Mouse (Mus musculus): Measurements from ENCODE around the gene Cntrob. TPM values are rescaled to one million over a fixed set of nuclear protein-coding genes. Genes with fewer than 3 reads are reported as not detected.
"Not testable (repeated sequence)": the region's sequence is repeated elsewhere in the genome, so short reads cannot be mapped to it uniquely, and the experiment has no call there.

The Cntrob gene
- total RNA-seq, 2 experiments from 2014 or later = 14.2 to 18.3 TPM

- DNase-seq (ENCODE audit: low spot score in 2 of 2); intact Hi-C loops (cut with DNase I): not testable (repeated sequence)
Observed at GRCm38 (mm10) chr11:69318000-69318399, 5.6 kb downstream of the Cntrob start.

- no peak for DNase-seq (ENCODE audit: low spot score in 2 of 2)
- intact Hi-C loops (cut with DNase I) = no loop called here
Observed at GRCm38 (mm10) chr11:69316361-69316760, 7.2 kb downstream of the Cntrob start.

GRCm38 (mm10) chr11:69311266-69311665 lies 12.3 kb downstream of the Cntrob start:
- no peak for DNase-seq (ENCODE audit: low spot score in 2 of 2)
- intact Hi-C loops (cut with DNase I) = no loop called here

- intact Hi-C loops (cut with DNase I) = no loop called here
- no peak for DNase-seq (ENCODE audit: low spot score in 2 of 2)
Observed at GRCm38 (mm10) chr11:69306039-69306438, 17.5 kb downstream of the Cntrob start.

GRCm38 (mm10) chr11:69305291-69305690 lies 18.3 kb downstream of the Cntrob start:
- DNase-seq (ENCODE audit: low spot score in 2 of 2) = no peak
- intact Hi-C loops (cut with DNase I) = no loop called here

- DNase-seq (ENCODE audit: low spot score in 2 of 2) = no peak
- intact Hi-C loops (cut with DNase I) = no loop called here
Observed at GRCm38 (mm10) chr11:69302817-69303216, 20.8 kb downstream of the Cntrob start.

GRCm38 (mm10) chr11:69298231-69298630 lies 25.3 kb downstream of the Cntrob start:
- intact Hi-C loops (cut with DNase I) = loop anchor here (2.0 kb wide), 1 partner anchor 25 kb away; the partner anchor contains the start of genes Cntrob and Trappc1
- DNase-seq (ENCODE audit: low spot score in 2 of 2) = no peak

GRCm38 (mm10) chr11:69297799-69298198 lies 25.8 kb downstream of the Cntrob start:
- intact Hi-C loops (cut with DNase I) = loop anchor here (2.0 kb wide), 1 partner anchor 25 kb away; the partner anchor contains the start of genes Cntrob and Trappc1
- peak in 1 of 2 experiments; percentile 66 for DNase-seq (ENCODE audit: low spot score in 2 of 2)

- DNase-seq (ENCODE audit: low spot score in 2 of 2) = peak in 1 of 2 experiments; percentile 74
Observed at GRCm38 (mm10) chr11:69295286-69295685, 28.3 kb downstream of the Cntrob start.

GRCm38 (mm10) chr11:69291111-69291510 lies 32.5 kb downstream of the Cntrob start:
- DNase-seq (ENCODE audit: low spot score in 2 of 2) = no peak
- intact Hi-C loops (cut with DNase I) = no loop called here

More at GRCm38 (mm10) chr11:69295286-69295685, 28.3 kb downstream of the Cntrob start:
- intact Hi-C loops (cut with DNase I) = no loop called here

- intact Hi-C loops (cut with DNase I) = no loop called here
- DNase-seq (ENCODE audit: low spot score in 2 of 2) = no peak
Observed at GRCm38 (mm10) chr11:69277267-69277666, 46.3 kb downstream of the Cntrob start.

- intact Hi-C loops (cut with DNase I) = no loop called here
- DNase-seq (ENCODE audit: low spot score in 2 of 2) = no peak
Observed at GRCm38 (mm10) chr11:69276081-69276480, 47.5 kb downstream of the Cntrob start.

GRCm38 (mm10) chr11:69275650-69276049 lies 47.9 kb downstream of the Cntrob start:
- intact Hi-C loops (cut with DNase I) = no loop called here
- no peak for DNase-seq (ENCODE audit: low spot score in 2 of 2)

GRCm38 (mm10) chr11:69272122-69272740 lies 51.3 kb downstream of the Cntrob start:
- intact Hi-C loops (cut with DNase I) = loop anchor here (1.0 to 5.0 kb wide), 2 partner anchors 118 to 240 kb away; no protein-coding TSS in a partner anchor
- peak; percentile 77 to 79 for DNase-seq (ENCODE audit: low spot score in 2 of 2)

- intact Hi-C loops (cut with DNase I) = loop anchor here (2.0 kb wide), 1 partner anchor 53 kb away; the partner anchor contains the start of genes Cntrob and Trappc1
- peak; percentile 70 to 84 for DNase-seq (ENCODE audit: low spot score in 2 of 2)
Observed at GRCm38 (mm10) chr11:69269575-69269974, 54.0 kb downstream of the Cntrob start.

- intact Hi-C loops (cut with DNase I) = loop anchor here (2.0 kb wide), 1 partner anchor 55 kb away; the partner anchor contains the start of genes Cntrob and Trappc1
- no peak for DNase-seq (ENCODE audit: low spot score in 2 of 2)
Observed at GRCm38 (mm10) chr11:69268100-69268499, 55.5 kb downstream of the Cntrob start.

- no peak for DNase-seq (ENCODE audit: low spot score in 2 of 2)
- intact Hi-C loops (cut with DNase I) = loop anchor here (1.0 to 2.0 kb wide), 2 partner anchors 99 to 123 kb away; no protein-coding TSS in a partner anchor
Observed at GRCm38 (mm10) chr11:69267341-69267740, 56.2 kb downstream of the Cntrob start.

- intact Hi-C loops (cut with DNase I) = loop anchor here (2.0 kb wide), 1 partner anchor 101 kb away; no protein-coding TSS in a partner anchor
Observed at GRCm38 (mm10) chr11:69266253-69266652, 57.3 kb downstream of the Cntrob start.

GRCm38 (mm10) chr11:69265410-69265809 lies 58.2 kb downstream of the Cntrob start:
- intact Hi-C loops (cut with DNase I) = no loop called here
- no peak for DNase-seq (ENCODE audit: low spot score in 2 of 2)

More at GRCm38 (mm10) chr11:69266253-69266652, 57.3 kb downstream of the Cntrob start:
- DNase-seq (ENCODE audit: low spot score in 2 of 2) = peak; percentile 80 to 97

- intact Hi-C loops (cut with DNase I) = no loop called here
- no peak for DNase-seq (ENCODE audit: low spot score in 2 of 2)
Observed at GRCm38 (mm10) chr11:69264276-69264675, 59.3 kb downstream of the Cntrob start.

- intact Hi-C loops (cut with DNase I) = no loop called here
- DNase-seq (ENCODE audit: low spot score in 2 of 2) = peak in 1 of 2 experiments; percentile 21
Observed at GRCm38 (mm10) chr11:69260111-69260510, 63.5 kb downstream of the Cntrob start.

Data from left cerebral cortex, postnatal 25 days (tissue).